Mouse (Mus musculus): ENCODE data around the gene Mdga2. TPM values are rescaled to one million over a fixed set of nuclear protein-coding genes. Genes with fewer than 3 reads are reported as not detected.

Gene Mdga2
- total RNA-seq, 1 experiment from 2014 or later: not detected

- no peak for ATAC-seq (replicated peaks in 1 of 2; ENCODE audit: insufficient read depth in 1 of 2, low FRiP score in 2 of 2, low TSS enrichment in 1 of 2, low read depth in 1 of 2, poor library complexity in 2 of 2, severe bottlenecking in 2 of 2)
These were observed 666.0 kb downstream of the Mdga2 start for GRCm38 (mm10) chr12:66556178-66556820.

- no peak for ATAC-seq (replicated peaks in 1 of 2; ENCODE audit: insufficient read depth in 1 of 2, low FRiP score in 2 of 2, low TSS enrichment in 1 of 2, low read depth in 1 of 2, poor library complexity in 2 of 2, severe bottlenecking in 2 of 2)
These were observed 697.4 kb downstream of the Mdga2 start for GRCm38 (mm10) chr12:66524973-66525372.

GRCm38 (mm10) chr12:66499258-66499657 is 723.1 kb downstream of the Mdga2 start:
- ATAC-seq (replicated peaks in 1 of 2; ENCODE audit: insufficient read depth in 1 of 2, low FRiP score in 2 of 2, low TSS enrichment in 1 of 2, low read depth in 1 of 2, poor library complexity in 2 of 2, severe bottlenecking in 2 of 2): no peak

- no peak for ATAC-seq (replicated peaks in 1 of 2; ENCODE audit: insufficient read depth in 1 of 2, low FRiP score in 2 of 2, low TSS enrichment in 1 of 2, low read depth in 1 of 2, poor library complexity in 2 of 2, severe bottlenecking in 2 of 2)
These were observed 751.5 kb downstream of the Mdga2 start for GRCm38 (mm10) chr12:66470868-66471267.

GRCm38 (mm10) chr12:66470243-66470863 is 752.0 kb downstream of the Mdga2 start:
- no peak for ATAC-seq (replicated peaks in 1 of 2; ENCODE audit: insufficient read depth in 1 of 2, low FRiP score in 2 of 2, low TSS enrichment in 1 of 2, low read depth in 1 of 2, poor library complexity in 2 of 2, severe bottlenecking in 2 of 2)

GRCm38 (mm10) chr12:66465516-66465915 is 756.8 kb downstream of the Mdga2 start:
- ATAC-seq (replicated peaks in 1 of 2; ENCODE audit: insufficient read depth in 1 of 2, low FRiP score in 2 of 2, low TSS enrichment in 1 of 2, low read depth in 1 of 2, poor library complexity in 2 of 2, severe bottlenecking in 2 of 2): no peak

GRCm38 (mm10) chr12:66443340-66443739 is 779.0 kb downstream of the Mdga2 start:
- ATAC-seq (replicated peaks in 1 of 2; ENCODE audit: insufficient read depth in 1 of 2, low FRiP score in 2 of 2, low TSS enrichment in 1 of 2, low read depth in 1 of 2, poor library complexity in 2 of 2, severe bottlenecking in 2 of 2): no peak
